Mouse (Mus musculus) CD4-positive, CD25-positive, alpha-beta regulatory T cell, adult 2 months (primary cell): ENCODE data around the gene Rab5b.

Experiments used
- DNase-seq: peaks from one replicate; pipeline ENCODE4 v3.0.0-alpha.2; 2012; ENCODE audit warnings: low read depth, low spot score

The Rab5b gene

GRCm38 (mm10) chr10:128699006-128699405 is 2.9 kb upstream of the Rab5b start:
- no peak for DNase-seq

GRCm38 (mm10) chr10:128697072-128697725 is 1.1 kb upstream of the Rab5b start:
- DNase-seq: peak; percentile 28

GRCm38 (mm10) chr10:128695411-128695991 is 563 bp downstream of the Rab5b start:
- DNase-seq: no peak

GRCm38 (mm10) chr10:128674469-128675008 is 21.5 kb downstream of the Rab5b start:
- peak; percentile 78 for DNase-seq

GRCm38 (mm10) chr10:128673763-128674468 is 22.1 kb downstream of the Rab5b start, which contains the start of gene Suox:
Gene Suox (minus strand): TSS chr10:128674073.
- peak; percentile 94 for DNase-seq

- no peak for DNase-seq
Measured at GRCm38 (mm10) chr10:128671148-128671547, 24.9 kb downstream of the Rab5b start.

GRCm38 (mm10) chr10:128668790-128669672 is 27.0 kb downstream of the Rab5b start:
- DNase-seq: peak; percentile 76

- no peak for DNase-seq
Measured at GRCm38 (mm10) chr10:128665806-128666205, 30.3 kb downstream of the Rab5b start.

- DNase-seq: peak; percentile 35
Measured at GRCm38 (mm10) chr10:128665307-128665706, 30.8 kb downstream of the Rab5b start.

GRCm38 (mm10) chr10:128664808-128665207 is 31.3 kb downstream of the Rab5b start:
- DNase-seq: no peak

- DNase-seq: peak; percentile 29
Measured at GRCm38 (mm10) chr10:128663441-128664220, 32.4 kb downstream of the Rab5b start.

GRCm38 (mm10) chr10:128662465-128662864 is 33.6 kb downstream of the Rab5b start:
- DNase-seq: no peak

- DNase-seq: no peak
Measured at GRCm38 (mm10) chr10:128659490-128659889, 36.6 kb downstream of the Rab5b start.

- no peak for DNase-seq
Measured at GRCm38 (mm10) chr10:128657844-128658243, 38.2 kb downstream of the Rab5b start.

GRCm38 (mm10) chr10:128656731-128657130 is 39.3 kb downstream of the Rab5b start:
- DNase-seq: no peak

- no peak for DNase-seq
Measured at GRCm38 (mm10) chr10:128655254-128655653, 40.8 kb downstream of the Rab5b start.

GRCm38 (mm10) chr10:128653866-128654265 is 42.2 kb downstream of the Rab5b start:
- DNase-seq: no peak

- DNase-seq: peak; percentile 72
Measured at GRCm38 (mm10) chr10:128646139-128647089, 49.6 kb downstream of the Rab5b start.
